Mouse (Mus musculus): ENCODE measurements around the gene Skp2. TPM values are rescaled to one million over a fixed set of nuclear protein-coding genes. Genes with fewer than 3 reads are reported as not detected.

Skp2 gene
- polyA plus RNA-seq, 1 experiment from 2014 or later = 6.4 TPM

DNA sequence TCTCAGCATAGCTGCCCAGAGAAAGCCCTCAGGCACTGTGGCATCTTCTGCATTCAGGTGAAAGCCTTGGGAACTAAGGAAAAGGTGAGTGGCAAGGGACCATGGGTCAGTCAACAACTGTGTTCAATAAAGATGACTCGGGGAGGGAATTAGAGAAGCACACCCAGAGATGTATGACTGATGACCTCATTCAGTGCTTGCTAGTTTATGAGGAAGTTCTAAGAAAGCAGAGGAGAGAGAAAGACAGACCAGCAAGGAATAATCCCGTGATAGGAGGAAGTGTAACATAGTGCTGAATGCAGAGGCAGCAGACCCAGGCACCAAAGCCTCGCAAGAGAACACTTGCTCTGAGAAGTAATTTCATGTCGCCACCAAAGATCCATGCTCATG is 23.7 kb downstream of the Skp2 start:
- 63% methylated on average over 4 of the region's 4 CpGs for WGBS (ENCODE audit: insufficient replicate concordance)
- no peak overlapping the region for H3K9ac ChIP-seq (replicated peaks)

DNA sequence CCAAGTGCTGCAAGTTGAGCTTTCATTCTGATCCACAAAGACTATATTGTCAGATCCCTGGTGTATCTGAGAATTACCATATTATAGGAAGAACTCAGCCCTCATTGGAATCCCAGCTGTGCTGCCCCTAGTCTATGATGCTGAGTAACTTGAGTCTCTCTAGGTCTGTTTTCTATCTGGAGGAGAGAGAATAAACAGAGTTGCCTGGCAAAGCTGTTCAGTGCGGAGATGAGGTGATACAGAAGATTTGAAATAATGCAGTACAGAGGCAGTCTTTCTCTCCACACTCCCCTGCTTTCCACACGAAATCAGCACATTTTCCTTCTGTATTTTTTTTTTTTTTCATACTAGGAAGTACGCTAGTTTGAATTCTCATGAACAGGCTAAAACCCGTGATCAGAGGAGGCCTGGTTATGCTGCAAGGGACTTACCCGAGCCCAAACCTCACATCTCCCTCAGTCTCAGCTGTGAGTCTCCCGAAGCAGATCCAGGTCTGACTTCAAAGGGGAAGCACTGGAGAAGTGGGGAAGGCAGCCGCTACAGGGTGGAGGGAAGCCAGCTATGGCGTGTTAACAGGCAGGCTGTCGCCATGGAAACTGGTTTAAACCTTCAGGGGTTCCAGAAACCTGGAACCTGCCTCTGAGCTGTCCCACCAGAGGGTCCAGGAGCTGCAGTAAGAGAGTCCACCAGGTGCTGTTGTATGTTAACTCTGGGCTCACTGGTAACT is 24.3 kb downstream of the Skp2 start:
- DNase-seq (no peak), ATAC-seq (0 out of 2 replicates have a peak, but pooled peaks have one; percentile 25)
- TF ChIP-seq CTCF (IDR thresholded peaks at IDR 0.05; ENCODE audit: low read depth) (no peak), EP300 (IDR thresholded peaks at IDR 0.05; ENCODE audit: low read depth) (no peak)
- Histone ChIP-seq H3K4me2 (ENCODE audit: low read depth, low read length) (no peak overlapping the region), H3K27ac (ENCODE audit: low read depth) (peak overlapping the region; percentile 29; the same call in 1 of the 2 replicates), H3K4me3 (ENCODE audit: low read depth, low read length) (no peak overlapping the region), H3K9ac (replicated peaks) (no peak overlapping the region), H3K9me3 (ENCODE audit: low read length) (no peaks in the 10 kb centered on the region), H3K27me3 (ENCODE audit: insufficient read depth, low read length) (no peaks in the 10 kb centered on the region), H3K4me1 (ENCODE audit: insufficient read depth) (peaks cover 4% of the 10 kb centered on the region), H3K36me3 (replicated peaks; ENCODE audit: insufficient read depth, low read length) (peaks cover 37% of the 10 kb centered on the region)
- 82% methylated on average over 9 of the region's 9 CpGs for WGBS (ENCODE audit: insufficient replicate concordance)

More for the DNA sequence above, 23.7 kb downstream of the Skp2 start:
- Histone ChIP-seq H3K4me3 (ENCODE audit: low read depth, low read length) (no peak overlapping the region), H3K36me3 (replicated peaks; ENCODE audit: insufficient read depth, low read length) (peaks cover 33% of the 10 kb centered on the region), H3K9me3 (ENCODE audit: low read length) (no peaks in the 10 kb centered on the region), H3K4me1 (ENCODE audit: insufficient read depth) (peaks cover 4% of the 10 kb centered on the region), H3K27ac (ENCODE audit: low read depth) (peak overlapping the region; percentile 29; the same call in 1 of the 2 replicates), H3K4me2 (ENCODE audit: low read depth, low read length) (no peak overlapping the region), H3K27me3 (ENCODE audit: insufficient read depth, low read length) (no peaks in the 10 kb centered on the region)
- no peak for TF ChIP-seq EP300 (IDR thresholded peaks at IDR 0.05; ENCODE audit: low read depth)
- no peak for TF ChIP-seq CTCF (IDR thresholded peaks at IDR 0.05; ENCODE audit: low read depth)
- ATAC-seq (peak; percentile 66; the same call in 1 of the 2 replicates), DNase-seq (no peak)

DNA sequence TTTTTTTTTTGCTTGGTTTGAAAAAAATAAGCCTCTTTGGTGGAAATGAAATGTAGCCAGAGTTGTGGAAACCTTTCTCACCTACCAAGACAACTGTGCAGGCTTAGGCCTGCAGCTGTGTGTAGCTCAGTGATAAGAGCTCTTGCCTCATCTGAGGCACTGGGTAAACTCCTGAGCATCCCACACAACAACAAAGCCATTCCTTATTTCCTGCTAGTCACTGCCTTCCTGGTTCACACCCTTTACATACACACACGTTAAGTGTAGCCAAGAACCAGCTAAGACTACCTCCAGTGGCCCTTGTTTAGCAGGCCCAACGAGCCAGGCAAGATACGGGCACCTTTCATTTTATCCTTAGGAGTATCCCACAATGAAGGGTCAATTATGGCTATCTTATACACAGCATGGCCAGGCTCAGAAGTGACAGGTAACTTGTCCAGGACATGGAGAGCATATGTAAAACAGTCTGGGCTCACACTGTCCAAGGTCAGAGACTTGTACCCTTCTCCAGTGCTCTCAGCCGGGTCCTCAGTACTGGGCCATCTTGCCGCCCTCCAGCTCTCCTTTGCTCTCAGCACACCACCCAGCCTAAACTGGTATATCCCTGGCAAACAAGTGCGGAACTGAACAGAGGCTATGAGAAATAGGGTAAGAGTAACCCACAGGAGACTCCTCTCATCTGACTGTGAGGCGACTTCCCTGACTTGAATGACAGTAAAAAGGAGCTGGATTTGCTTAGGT is 28.0 kb downstream of the Skp2 start:
- no peaks in the 10 kb centered on the region for H3K27me3 ChIP-seq (ENCODE audit: insufficient read depth, low read length)
- H3K4me1 ChIP-seq (ENCODE audit: insufficient read depth) = no peaks in the 10 kb centered on the region
- ATAC-seq (no peak), DNase-seq (no peak)
- H3K9me3 ChIP-seq (ENCODE audit: low read length) = no peaks in the 10 kb centered on the region
- H3K9ac ChIP-seq (replicated peaks) = no peak overlapping the region
- WGBS (ENCODE audit: insufficient replicate concordance) = 85% methylated on average over 7 of the region's 7 CpGs
- H3K36me3 ChIP-seq (replicated peaks; ENCODE audit: insufficient read depth, low read length) = peaks cover 46% of the 10 kb centered on the region
- TF ChIP-seq CTCF (IDR thresholded peaks at IDR 0.05; ENCODE audit: low read depth) = no peak
- TF ChIP-seq EP300 (IDR thresholded peaks at IDR 0.05; ENCODE audit: low read depth) = no peak
- no peak overlapping the region for H3K4me2 ChIP-seq (ENCODE audit: low read depth, low read length)
- no peak overlapping the region for H3K27ac ChIP-seq (ENCODE audit: low read depth)
- H3K4me3 ChIP-seq (ENCODE audit: low read depth, low read length) = no peak overlapping the region

DNA sequence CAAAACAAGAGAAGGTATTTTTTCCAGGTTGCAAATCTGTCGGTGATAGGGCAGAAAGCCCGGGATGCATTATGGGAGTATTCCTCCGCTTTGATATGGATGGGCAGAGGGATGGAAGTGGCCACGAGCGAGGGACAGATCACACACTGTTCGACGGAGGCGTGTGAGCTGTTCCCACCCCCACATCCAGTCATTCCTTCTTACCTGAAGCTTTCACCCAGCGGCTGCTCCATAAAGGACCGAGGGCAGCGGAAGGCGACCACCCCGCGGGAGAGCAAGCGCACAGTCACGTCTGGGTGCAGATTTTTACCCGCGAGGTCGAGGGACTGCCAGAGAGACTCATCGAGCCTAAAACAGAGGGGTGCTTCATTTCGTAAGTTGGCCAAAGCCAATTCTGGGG is 30.4 kb downstream of the Skp2 start:
- H3K4me1 ChIP-seq (ENCODE audit: insufficient read depth) = no peaks in the 10 kb centered on the region
- DNase-seq = no peak
- H3K27ac ChIP-seq (ENCODE audit: low read depth) = no peak overlapping the region
- no peak overlapping the region for H3K4me2 ChIP-seq (ENCODE audit: low read depth, low read length)
- H3K9ac ChIP-seq (replicated peaks) = no peak overlapping the region
- TF ChIP-seq CTCF (IDR thresholded peaks at IDR 0.05; ENCODE audit: low read depth) (no peak), EP300 (IDR thresholded peaks at IDR 0.05; ENCODE audit: low read depth) (no peak)
- H3K9me3 ChIP-seq (ENCODE audit: low read length) = no peaks in the 10 kb centered on the region
- no peak overlapping the region for H3K4me3 ChIP-seq (ENCODE audit: low read depth, low read length)
- 91% methylated on average over 21 of the region's 21 CpGs for WGBS (ENCODE audit: insufficient replicate concordance)
- ATAC-seq = no peak
- no peaks in the 10 kb centered on the region for H3K27me3 ChIP-seq (ENCODE audit: insufficient read depth, low read length)
- H3K36me3 ChIP-seq (replicated peaks; ENCODE audit: insufficient read depth, low read length) = peaks cover 41% of the 10 kb centered on the region

DNA sequence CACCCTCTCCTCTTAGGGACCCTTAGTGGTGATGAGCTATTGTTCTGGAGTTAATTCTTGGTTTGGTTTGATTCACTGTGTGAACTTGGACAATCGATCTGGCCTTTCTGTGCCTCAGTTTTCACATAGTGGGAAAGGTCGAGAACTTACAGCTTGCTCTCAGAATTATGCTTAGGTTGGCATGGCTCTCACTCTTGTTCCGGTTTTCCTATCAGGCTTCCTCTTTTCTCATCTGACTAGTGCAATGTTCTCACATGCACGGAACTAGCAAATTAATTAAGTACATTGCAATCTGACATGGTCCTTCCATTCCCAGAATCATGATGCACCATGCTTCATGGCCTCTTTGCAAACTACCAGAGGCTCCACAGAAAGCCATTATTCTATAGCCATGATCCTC is 32.2 kb downstream of the Skp2 start:
- DNase-seq (no peak), ATAC-seq (no peak)
- Histone ChIP-seq H3K36me3 (replicated peaks; ENCODE audit: insufficient read depth, low read length) (peaks cover 52% of the 10 kb centered on the region), H3K27ac (ENCODE audit: low read depth) (no peak overlapping the region), H3K4me1 (ENCODE audit: insufficient read depth) (no peaks in the 10 kb centered on the region; the same call in 1 of the 2 replicates), H3K9me3 (ENCODE audit: low read length) (no peaks in the 10 kb centered on the region), H3K27me3 (ENCODE audit: insufficient read depth, low read length) (no peaks in the 10 kb centered on the region), H3K4me2 (ENCODE audit: low read depth, low read length) (no peak overlapping the region), H3K4me3 (ENCODE audit: low read depth, low read length) (no peak overlapping the region), H3K9ac (replicated peaks) (no peak overlapping the region)
- TF ChIP-seq EP300 (IDR thresholded peaks at IDR 0.05; ENCODE audit: low read depth) = no peak
- 68% methylated on average over 4 of the region's 4 CpGs for WGBS (ENCODE audit: insufficient replicate concordance)

DNA sequence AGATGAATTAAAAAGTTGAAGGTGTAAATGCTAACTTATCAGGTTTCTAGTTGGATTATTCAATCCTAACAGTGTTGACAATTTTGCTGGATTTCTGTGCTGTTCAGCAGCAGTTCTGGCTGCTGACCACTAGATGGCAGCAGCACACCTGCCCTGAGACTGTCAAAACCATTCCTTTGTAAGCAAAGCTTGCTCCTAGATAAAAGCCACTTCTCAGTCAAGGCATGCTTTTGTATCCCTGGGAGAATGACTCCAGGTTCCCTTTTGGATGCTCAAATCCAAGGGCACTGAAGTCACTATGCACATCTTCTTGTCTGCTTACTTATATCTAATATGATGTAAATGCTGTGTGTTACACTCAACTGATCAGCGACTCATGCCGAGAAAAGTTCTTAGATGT is 35.1 kb downstream of the Skp2 start:
- peak; percentile 99 for TF ChIP-seq CTCF (IDR thresholded peaks at IDR 0.05; ENCODE audit: low read depth)
- no peak for TF ChIP-seq EP300 (IDR thresholded peaks at IDR 0.05; ENCODE audit: low read depth)
- Histone ChIP-seq H3K36me3 (replicated peaks; ENCODE audit: insufficient read depth, low read length) (peaks cover 56% of the 10 kb centered on the region), H3K27me3 (ENCODE audit: insufficient read depth, low read length) (no peaks in the 10 kb centered on the region), H3K4me2 (ENCODE audit: low read depth, low read length) (no peak overlapping the region), H3K27ac (ENCODE audit: low read depth) (no peak overlapping the region), H3K4me1 (ENCODE audit: insufficient read depth) (peaks cover 3% of the 10 kb centered on the region), H3K4me3 (ENCODE audit: low read depth, low read length) (no peak overlapping the region), H3K9me3 (ENCODE audit: low read length) (no peaks in the 10 kb centered on the region), H3K9ac (replicated peaks) (no peak overlapping the region)
- peak; percentile 55 for DNase-seq
- 95% methylated on average over 2 of the region's 2 CpGs for WGBS (ENCODE audit: insufficient replicate concordance)
- peak; percentile 26; the same call in 1 of the 2 replicates for ATAC-seq

Measured in liver, postnatal 0 days (tissue).